Mouse (Mus musculus) macrophage (primary cell): ENCODE measurements at regions not wholly inside any gene's neighbourhood (a gene's known extent, or its start where the extent isn't known, plus 50 kb on each side); places are given as distances from the start of the nearest gene placed in this dataset.

Source experiments
- H3K27ac ChIP-seq: fragments of 350-480 bp; formaldehyde crosslinking; 2 replicates; pipeline ENCODE4 v1.9.0; 2021
- H3K36me3 ChIP-seq: fragments of 350-480 bp; formaldehyde crosslinking; 2 replicates; pipeline ENCODE4 v1.9.0; 2021; ENCODE audit errors: inconsistent target
- H3K4me3 ChIP-seq: fragments of 350-480 bp; formaldehyde crosslinking; 2 replicates; pipeline ENCODE4 v1.9.0; 2021; ENCODE audit errors: inconsistent target
- H3K79me2 ChIP-seq: fragments of 350-480 bp; formaldehyde crosslinking; 2 replicates; pipeline ENCODE4 v1.9.0; 2021; ENCODE audit errors: inconsistent target
- whole genome bisulfite sequencing: methylation state at CpG from one replicate; pipeline ENCODE4 v1.1.7; 2026; ENCODE audit warnings: inconsistent platforms; ENCODE audit not compliant: missing documents; 5-methylcytosine and 5-hydroxymethylcytosine counted together

GRCm38 (mm10) chr4:131293560-131293959, 349.4 kb downstream of the Matn1 start:
- Histone ChIP-seq H3K79me2 (no peaks in the 10 kb centered on the region), H3K36me3 (no peaks in the 10 kb centered on the region), H3K27ac (no peak overlapping the region), H3K4me3 (no peak overlapping the region)
- WGBS, result 94% methylated on average over 2 of the region's 2 CpGs

DNA sequence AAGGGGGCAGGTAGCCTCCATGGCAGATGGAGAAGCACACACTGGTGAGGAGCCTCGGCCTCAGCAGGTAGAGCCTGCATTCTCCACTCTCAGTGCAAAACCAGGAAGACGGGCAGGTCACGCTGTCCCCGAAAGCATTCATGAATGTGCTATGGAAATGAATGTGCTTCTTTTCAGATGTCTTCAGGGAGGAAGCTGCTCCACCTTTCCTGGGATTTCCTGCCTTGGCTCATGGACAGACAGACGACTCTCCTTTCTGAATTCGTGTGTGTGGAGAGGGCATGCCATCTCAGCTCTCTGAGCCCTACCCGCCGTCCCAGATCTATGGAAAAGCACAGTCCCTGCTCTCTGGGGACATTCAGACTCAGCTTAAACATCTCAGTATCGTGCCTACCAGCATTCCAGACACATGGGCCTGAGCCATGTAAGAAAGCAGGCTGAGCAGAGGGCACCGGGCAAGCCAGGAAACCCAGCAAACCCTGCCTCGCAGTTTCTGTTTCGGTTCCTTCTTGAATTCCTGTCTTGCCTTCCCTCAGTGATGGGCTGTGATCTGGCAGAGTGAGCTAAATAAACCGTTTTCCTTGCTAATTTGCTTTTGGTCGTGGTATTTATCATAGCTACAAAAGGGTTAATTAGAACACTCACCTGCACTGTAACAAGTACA, 354.0 kb downstream of the Matn1 start:
- WGBS, result 43% methylated on average over 14 of the region's 14 CpGs
- peak overlapping the region; percentile 13; the same call in 1 of the 2 replicates for H3K27ac ChIP-seq
- no peaks in the 10 kb centered on the region for H3K79me2 ChIP-seq
- H3K4me3 ChIP-seq, result no peak overlapping the region
- no peaks in the 10 kb centered on the region for H3K36me3 ChIP-seq

GRCm38 (mm10) chr4:131303936-131304335, 359.8 kb downstream of the Matn1 start:
- no peak overlapping the region for H3K27ac ChIP-seq
- H3K4me3 ChIP-seq, result no peak overlapping the region
- 92% methylated on average over 3 of the region's 3 CpGs for WGBS
- no peaks in the 10 kb centered on the region for H3K79me2 ChIP-seq
- H3K36me3 ChIP-seq, result no peaks in the 10 kb centered on the region

- WGBS, result 78% methylated on average over 12 of the region's 12 CpGs
- Histone ChIP-seq H3K79me2 (no peaks in the 10 kb centered on the region), H3K4me3 (no peak overlapping the region), H3K27ac (no peak overlapping the region), H3K36me3 (no peaks in the 10 kb centered on the region)
These were observed 360.2 kb downstream of the Matn1 start for GRCm38 (mm10) chr4:131304361-131304777.

DNA sequence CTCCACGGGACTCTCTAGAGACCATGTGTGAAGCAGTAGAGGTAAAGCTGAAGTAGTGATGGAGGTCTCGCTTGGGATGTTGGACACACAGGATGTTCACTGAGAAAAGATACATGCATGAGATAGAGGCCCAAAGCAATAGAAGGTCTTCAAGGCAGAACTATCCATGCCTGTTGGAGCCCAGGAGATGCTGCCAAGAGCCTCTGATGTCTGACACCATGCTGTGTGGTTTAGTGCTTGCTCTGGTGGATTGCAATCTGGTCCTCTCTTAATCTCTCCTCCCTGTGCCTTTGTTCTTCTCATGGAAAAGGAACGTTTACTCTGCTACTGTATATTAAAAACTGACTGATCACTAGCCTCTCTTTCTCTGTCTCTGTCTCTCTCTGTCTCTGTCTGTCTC, 370.0 kb downstream of the Matn1 start:
- WGBS, result 80% methylated on average over 3 of the region's 3 CpGs
- Histone ChIP-seq H3K4me3 (no peak overlapping the region), H3K79me2 (no peaks in the 10 kb centered on the region), H3K36me3 (no peaks in the 10 kb centered on the region), H3K27ac (no peak overlapping the region)

DNA sequence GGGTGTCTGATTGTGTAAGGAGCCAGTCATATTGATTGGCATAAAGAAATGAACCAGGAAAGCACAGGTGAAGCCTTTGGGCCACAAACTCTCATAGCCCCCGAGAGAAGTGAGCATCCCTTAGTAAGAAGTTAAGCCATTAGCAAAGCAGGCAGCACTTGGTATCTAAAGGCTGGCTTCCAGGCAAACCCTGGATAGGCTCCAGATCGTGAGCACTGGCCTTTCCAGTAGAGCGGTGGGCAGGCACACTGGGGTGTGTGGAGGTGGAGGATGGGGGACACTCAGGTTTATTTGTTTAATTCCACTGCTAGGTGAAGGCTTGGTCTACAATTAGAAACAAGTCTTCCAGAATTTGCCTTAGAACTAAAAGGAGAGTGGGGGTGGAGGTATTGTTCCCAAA, 371.9 kb downstream of the Matn1 start:
- no peaks in the 10 kb centered on the region for H3K79me2 ChIP-seq
- no peaks in the 10 kb centered on the region for H3K36me3 ChIP-seq
- WGBS, result 86% methylated on average over 3 of the region's 3 CpGs
- no peak overlapping the region for H3K4me3 ChIP-seq
- H3K27ac ChIP-seq, result no peak overlapping the region

DNA sequence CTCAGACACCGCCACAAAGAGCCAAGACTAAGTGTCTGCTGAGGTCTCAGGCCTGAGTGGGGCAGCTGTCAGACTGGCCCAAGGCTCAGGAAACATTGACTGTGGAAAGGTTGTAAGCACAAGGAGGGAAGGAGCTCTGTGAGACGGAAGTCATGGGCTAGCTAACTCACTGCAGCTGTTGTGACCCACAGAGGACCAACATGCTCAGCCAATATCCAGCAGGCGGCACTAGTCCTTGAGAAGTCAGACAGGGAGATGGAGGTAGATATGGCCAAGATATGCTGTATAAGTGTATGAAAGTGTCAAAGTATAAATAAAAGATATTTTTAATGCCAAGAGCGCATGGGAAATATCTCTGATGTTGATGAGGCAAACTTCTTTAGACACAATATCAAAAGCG, 378.1 kb downstream of the Matn1 start:
- 89% methylated on average over 5 of the region's 5 CpGs for WGBS
- H3K27ac ChIP-seq, result no peak overlapping the region

DNA sequence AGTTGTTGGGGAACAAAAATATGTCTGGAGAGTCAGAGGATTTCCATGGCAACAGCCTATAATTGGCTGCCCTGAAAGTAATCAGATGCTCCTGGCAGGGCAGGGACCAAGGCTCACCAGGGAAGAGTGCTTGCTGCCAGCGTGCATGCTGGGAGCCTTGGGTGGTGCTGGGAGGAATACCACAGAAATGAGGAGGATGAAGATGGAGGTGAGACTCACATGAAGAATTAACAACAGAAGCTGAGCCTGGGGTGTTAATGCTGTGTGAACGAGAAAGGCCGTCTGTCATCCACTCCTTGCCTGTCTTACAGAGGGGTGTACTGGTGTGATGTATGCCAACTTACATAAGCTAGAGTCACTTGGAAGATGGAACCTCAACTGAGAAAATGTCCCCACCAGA, 380.3 kb downstream of the Matn1 start:
- H3K4me3 ChIP-seq, result no peak overlapping the region
- 90% methylated on average over 3 of the region's 3 CpGs for WGBS
- H3K79me2 ChIP-seq, result no peaks in the 10 kb centered on the region
- H3K36me3 ChIP-seq, result no peaks in the 10 kb centered on the region
- H3K27ac ChIP-seq, result no peak overlapping the region

More for the DNA sequence above, 378.1 kb downstream of the Matn1 start:
- no peaks in the 10 kb centered on the region for H3K79me2 ChIP-seq
- H3K4me3 ChIP-seq, result no peak overlapping the region
- no peaks in the 10 kb centered on the region for H3K36me3 ChIP-seq

DNA sequence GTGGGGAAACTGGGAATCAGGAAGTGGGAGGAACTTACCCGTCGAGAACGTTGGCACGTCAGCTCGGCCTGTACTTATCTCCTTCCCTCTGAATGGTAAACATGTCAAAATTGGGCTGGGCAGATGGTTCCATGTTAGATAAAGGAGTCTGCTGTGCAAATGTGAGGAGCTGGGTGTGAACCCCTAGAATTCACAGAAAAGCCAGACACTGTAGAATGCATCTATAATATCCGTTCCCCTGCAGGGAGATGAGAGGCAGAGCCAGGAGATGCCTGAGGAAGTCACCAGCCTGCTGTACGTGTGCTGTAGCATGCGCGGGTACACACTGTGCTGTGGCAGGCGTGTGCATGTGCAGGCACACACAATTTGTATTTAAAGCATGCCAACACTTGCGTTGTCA, 381.0 kb downstream of the Matn1 start:
- Histone ChIP-seq H3K36me3 (no peaks in the 10 kb centered on the region), H3K4me3 (no peak overlapping the region), H3K27ac (no peak overlapping the region), H3K79me2 (no peaks in the 10 kb centered on the region)
- 87% methylated on average over 10 of the region's 11 CpGs for WGBS

DNA sequence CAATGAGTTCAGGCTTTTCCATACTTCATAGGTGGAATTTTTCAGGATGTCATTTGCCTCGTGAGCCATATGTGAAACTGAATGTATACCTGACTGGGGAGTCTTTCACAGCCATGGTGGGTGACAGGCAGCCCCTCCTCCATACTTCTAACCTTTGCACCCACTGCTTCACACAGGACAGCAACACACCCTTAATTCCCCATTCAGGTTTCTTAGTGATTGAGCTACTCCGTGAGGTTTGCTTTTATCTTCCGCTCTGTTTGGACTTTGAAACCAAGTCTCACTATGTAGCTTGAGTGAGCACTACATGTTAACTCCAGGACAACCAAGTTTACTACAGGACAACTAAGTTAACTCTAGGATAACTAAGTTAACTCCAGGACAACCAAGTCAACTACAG, 381.4 kb downstream of the Matn1 start:
- Histone ChIP-seq H3K4me3 (no peak overlapping the region), H3K27ac (no peak overlapping the region), H3K36me3 (no peaks in the 10 kb centered on the region), H3K79me2 (no peaks in the 10 kb centered on the region)
- 95% methylated on average over 3 of the region's 3 CpGs for WGBS

GRCm38 (mm10) chr4:131329398-131329797, 385.2 kb downstream of the Matn1 start:
- Histone ChIP-seq H3K4me3 (no peak overlapping the region), H3K36me3 (no peaks in the 10 kb centered on the region), H3K79me2 (no peaks in the 10 kb centered on the region), H3K27ac (no peak overlapping the region)
- 75% methylated on average over 5 of the region's 5 CpGs for WGBS

DNA sequence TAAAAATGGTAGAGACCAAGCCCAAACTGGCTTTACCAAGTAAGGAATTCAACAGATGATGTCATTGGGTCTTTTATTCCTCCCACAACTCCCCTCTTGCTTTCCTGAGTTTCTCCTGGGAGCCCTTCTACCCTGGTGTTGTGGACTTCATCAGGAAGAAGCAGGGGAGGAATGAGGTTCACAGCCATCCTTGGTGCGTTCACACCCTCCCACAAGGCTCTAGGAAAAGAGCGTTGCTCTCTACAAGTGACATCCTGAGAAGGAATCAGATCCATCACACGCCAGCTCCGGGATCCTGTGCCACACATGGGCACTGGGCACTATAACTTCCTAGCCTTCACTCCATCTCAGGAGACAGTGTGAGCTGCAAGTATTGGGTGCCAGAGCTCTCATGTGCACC, 387.5 kb downstream of the Matn1 start:
- Histone ChIP-seq H3K36me3 (no peaks in the 10 kb centered on the region), H3K27ac (no peak overlapping the region), H3K79me2 (no peaks in the 10 kb centered on the region), H3K4me3 (no peak overlapping the region)
- WGBS, result 87% methylated on average over 4 of the region's 4 CpGs

- Histone ChIP-seq H3K4me3 (no peak overlapping the region), H3K36me3 (no peaks in the 10 kb centered on the region), H3K79me2 (no peaks in the 10 kb centered on the region), H3K27ac (no peak overlapping the region)
- WGBS, result 100% methylated on average over 3 of the region's 3 CpGs
These were observed 392.6 kb downstream of the Matn1 start for GRCm38 (mm10) chr4:131336801-131337200.

DNA sequence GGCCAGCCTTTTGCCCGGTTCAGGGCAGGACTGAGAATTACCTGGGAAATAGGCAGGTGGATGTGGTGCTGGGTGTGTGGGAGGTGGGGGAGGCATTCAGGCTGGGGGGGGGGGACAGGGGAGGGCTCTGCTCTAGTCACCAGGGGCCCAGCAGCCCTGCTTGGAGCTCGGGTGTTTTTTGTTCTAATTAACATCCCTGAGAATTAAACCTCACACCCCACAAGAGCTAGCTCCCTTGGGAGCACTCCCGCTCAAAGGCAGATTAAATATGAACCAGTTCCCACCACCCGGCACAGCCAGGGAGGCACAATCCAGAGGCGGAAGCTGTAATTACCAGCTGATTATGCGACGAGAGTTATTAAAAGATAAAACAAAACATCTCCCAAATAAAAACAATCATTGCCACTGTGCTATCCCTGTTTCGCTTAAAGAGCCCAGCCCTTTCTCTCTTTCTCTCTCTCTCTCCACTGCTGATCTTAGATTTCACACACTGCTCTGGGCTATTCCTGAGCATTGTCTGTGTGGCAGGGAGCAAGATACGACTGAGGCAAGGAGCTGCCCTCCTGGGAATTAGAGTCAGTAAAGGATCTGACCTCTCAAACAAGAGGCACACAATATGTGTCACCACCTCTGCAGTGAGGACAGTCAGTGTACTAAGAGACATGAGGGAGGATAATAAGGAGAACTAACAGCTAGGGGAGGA, 397.0 kb downstream of the Matn1 start:
- Histone ChIP-seq H3K79me2 (no peaks in the 10 kb centered on the region), H3K36me3 (no peaks in the 10 kb centered on the region), H3K27ac (no peak overlapping the region), H3K4me3 (no peak overlapping the region)
- 65% methylated on average over 9 of the region's 9 CpGs for whole genome bisulfite sequencing

- no peak overlapping the region for H3K27ac ChIP-seq
- no peaks in the 10 kb centered on the region for H3K36me3 ChIP-seq
- H3K4me3 ChIP-seq, result no peak overlapping the region
- no peaks in the 10 kb centered on the region for H3K79me2 ChIP-seq
- WGBS, result 39% methylated on average over 3 of the region's 3 CpGs
These were observed 402.5 kb downstream of the Matn1 start for GRCm38 (mm10) chr4:131346727-131347126.
